Mouse (Mus musculus): ENCODE measurements at regions not wholly inside any gene's neighbourhood (a gene's known extent, or its start where the extent isn't known, plus 50 kb on each side); places are given as distances from the start of the nearest gene placed in this dataset.

GRCm38 (mm10) chr7:83238091-83238490 lies 346.6 kb upstream of the Tmc3 start:
- Histone ChIP-seq H3K27me3 (ENCODE audit: control insufficient read depth, insufficient read depth, low read length) (no peaks in the 10 kb centered on the region), H3K4me1 (replicated peaks; ENCODE audit: control insufficient read depth, insufficient read depth, low read length) (no peaks in the 10 kb centered on the region), H3K36me3 (ENCODE audit: control insufficient read depth, insufficient read depth, low read length) (no peaks in the 10 kb centered on the region), H3K4me3 (ENCODE audit: control insufficient read depth, insufficient read depth, low read length) (no peak overlapping the region), H3K27ac (ENCODE audit: control insufficient read depth, insufficient read depth, low read length) (no peak overlapping the region)
- no peak for DNase-seq
- TF ChIP-seq POLR2A (IDR thresholded peaks at IDR 0.05; ENCODE audit: control insufficient read depth, extremely low read depth, insufficient read depth, low read length, poor library complexity) (no peak), CTCF (IDR thresholded peaks at IDR 0.05; ENCODE audit: borderline replicate concordance, control insufficient read depth, extremely low read depth, insufficient read depth, low read length, poor library complexity) (no peak)

DNA sequence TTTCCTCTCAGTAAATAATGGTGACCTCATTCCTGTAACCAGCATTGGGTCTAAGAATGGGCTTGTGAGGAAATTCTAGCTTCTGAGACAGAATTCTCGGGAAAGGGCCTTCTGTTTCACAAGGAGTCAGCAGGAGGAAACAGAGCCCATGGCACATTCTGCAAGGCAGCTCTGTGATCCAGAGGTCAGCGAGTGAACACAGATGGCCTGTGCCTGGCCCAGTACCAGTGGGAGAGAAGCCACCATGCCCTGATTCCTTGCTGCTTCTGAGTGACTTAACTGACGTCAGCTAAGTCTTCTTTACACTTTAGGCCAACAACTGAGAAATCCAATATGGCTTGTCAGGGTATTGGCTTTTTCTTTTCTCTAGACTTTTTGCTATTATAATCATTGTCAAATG lies 342.5 kb upstream of the Tmc3 start:
- Histone ChIP-seq H3K36me3 (ENCODE audit: control insufficient read depth, insufficient read depth, low read length) (no peaks in the 10 kb centered on the region), H3K4me1 (replicated peaks; ENCODE audit: control insufficient read depth, insufficient read depth, low read length) (no peaks in the 10 kb centered on the region), H3K27ac (ENCODE audit: control insufficient read depth, insufficient read depth, low read length) (no peak overlapping the region), H3K27me3 (ENCODE audit: control insufficient read depth, insufficient read depth, low read length) (no peaks in the 10 kb centered on the region), H3K4me3 (ENCODE audit: control insufficient read depth, insufficient read depth, low read length) (no peak overlapping the region)
- no peak for DNase-seq
- TF ChIP-seq POLR2A (IDR thresholded peaks at IDR 0.05; ENCODE audit: control insufficient read depth, extremely low read depth, insufficient read depth, low read length, poor library complexity): no peak
- no peak for TF ChIP-seq CTCF (IDR thresholded peaks at IDR 0.05; ENCODE audit: borderline replicate concordance, control insufficient read depth, extremely low read depth, insufficient read depth, low read length, poor library complexity)
- 81% methylated on average over 3 of the region's 3 CpGs for WGBS

- Histone ChIP-seq H3K27me3 (ENCODE audit: control insufficient read depth, insufficient read depth, low read length) (no peaks in the 10 kb centered on the region), H3K36me3 (ENCODE audit: control insufficient read depth, insufficient read depth, low read length) (no peaks in the 10 kb centered on the region), H3K4me1 (replicated peaks; ENCODE audit: control insufficient read depth, insufficient read depth, low read length) (no peaks in the 10 kb centered on the region), H3K4me3 (ENCODE audit: control insufficient read depth, insufficient read depth, low read length) (no peak overlapping the region), H3K27ac (ENCODE audit: control insufficient read depth, insufficient read depth, low read length) (no peak overlapping the region)
- DNase-seq: no peak
- 92% methylated on average over 2 of the region's 2 CpGs for WGBS
- TF ChIP-seq POLR2A (IDR thresholded peaks at IDR 0.05; ENCODE audit: control insufficient read depth, extremely low read depth, insufficient read depth, low read length, poor library complexity) (no peak), CTCF (IDR thresholded peaks at IDR 0.05; ENCODE audit: borderline replicate concordance, control insufficient read depth, extremely low read depth, insufficient read depth, low read length, poor library complexity) (no peak)
Measured at GRCm38 (mm10) chr7:83245867-83246266, 338.9 kb upstream of the Tmc3 start.

- no peaks in the 10 kb centered on the region for H3K4me1 ChIP-seq (replicated peaks; ENCODE audit: control insufficient read depth, insufficient read depth, low read length)
- no peak overlapping the region for H3K27ac ChIP-seq (ENCODE audit: control insufficient read depth, insufficient read depth, low read length)
- 92% methylated on average over 8 of the region's 8 CpGs for WGBS
- no peaks in the 10 kb centered on the region for H3K36me3 ChIP-seq (ENCODE audit: control insufficient read depth, insufficient read depth, low read length)
- H3K27me3 ChIP-seq (ENCODE audit: control insufficient read depth, insufficient read depth, low read length): no peaks in the 10 kb centered on the region
- no peak for TF ChIP-seq POLR2A (IDR thresholded peaks at IDR 0.05; ENCODE audit: control insufficient read depth, extremely low read depth, insufficient read depth, low read length, poor library complexity)
- TF ChIP-seq CTCF (IDR thresholded peaks at IDR 0.05; ENCODE audit: borderline replicate concordance, control insufficient read depth, extremely low read depth, insufficient read depth, low read length, poor library complexity): no peak
- H3K4me3 ChIP-seq (ENCODE audit: control insufficient read depth, insufficient read depth, low read length): no peak overlapping the region
- DNase-seq: no peak
Measured at GRCm38 (mm10) chr7:83251995-83252563, 332.6 kb upstream of the Tmc3 start.

- DNase-seq: no peak
- Histone ChIP-seq H3K4me1 (replicated peaks; ENCODE audit: control insufficient read depth, insufficient read depth, low read length) (no peaks in the 10 kb centered on the region), H3K27ac (ENCODE audit: control insufficient read depth, insufficient read depth, low read length) (no peak overlapping the region), H3K27me3 (ENCODE audit: control insufficient read depth, insufficient read depth, low read length) (no peaks in the 10 kb centered on the region), H3K36me3 (ENCODE audit: control insufficient read depth, insufficient read depth, low read length) (no peaks in the 10 kb centered on the region), H3K4me3 (ENCODE audit: control insufficient read depth, insufficient read depth, low read length) (no peak overlapping the region)
- no peak for TF ChIP-seq CTCF (IDR thresholded peaks at IDR 0.05; ENCODE audit: borderline replicate concordance, control insufficient read depth, extremely low read depth, insufficient read depth, low read length, poor library complexity)
- TF ChIP-seq POLR2A (IDR thresholded peaks at IDR 0.05; ENCODE audit: control insufficient read depth, extremely low read depth, insufficient read depth, low read length, poor library complexity): no peak
- WGBS: 88% methylated on average over 9 of the region's 9 CpGs
Measured at GRCm38 (mm10) chr7:83253001-83253400, 331.7 kb upstream of the Tmc3 start.

DNA sequence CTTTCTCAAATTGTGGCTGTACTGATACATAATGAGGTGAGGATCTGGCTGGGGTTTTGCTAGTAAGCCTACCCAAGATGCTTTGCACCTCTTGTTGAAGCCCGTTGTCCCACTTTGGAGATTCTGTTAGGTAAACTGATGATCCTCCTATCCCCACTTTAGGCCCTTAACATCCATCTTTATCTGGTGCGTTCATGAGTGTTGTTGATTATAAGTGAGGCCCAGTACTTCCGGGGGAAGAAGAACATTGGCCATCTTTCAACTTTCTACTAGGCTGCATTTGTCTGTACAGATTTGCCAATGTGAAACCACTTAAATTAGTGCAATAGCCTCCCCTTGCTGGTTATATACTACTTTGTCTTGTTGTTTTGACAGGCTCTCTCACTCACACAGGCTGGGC lies 331.3 kb upstream of the Tmc3 start:
- no peaks in the 10 kb centered on the region for H3K27me3 ChIP-seq (ENCODE audit: control insufficient read depth, insufficient read depth, low read length)
- DNase-seq: no peak
- no peak overlapping the region for H3K4me3 ChIP-seq (ENCODE audit: control insufficient read depth, insufficient read depth, low read length)
- H3K4me1 ChIP-seq (replicated peaks; ENCODE audit: control insufficient read depth, insufficient read depth, low read length): no peaks in the 10 kb centered on the region
- 90% methylated on average over 3 of the region's 3 CpGs for WGBS
- no peak overlapping the region for H3K27ac ChIP-seq (ENCODE audit: control insufficient read depth, insufficient read depth, low read length)
- no peaks in the 10 kb centered on the region for H3K36me3 ChIP-seq (ENCODE audit: control insufficient read depth, insufficient read depth, low read length)
- TF ChIP-seq CTCF (IDR thresholded peaks at IDR 0.05; ENCODE audit: borderline replicate concordance, control insufficient read depth, extremely low read depth, insufficient read depth, low read length, poor library complexity) (no peak), POLR2A (IDR thresholded peaks at IDR 0.05; ENCODE audit: control insufficient read depth, extremely low read depth, insufficient read depth, low read length, poor library complexity) (no peak)

DNA sequence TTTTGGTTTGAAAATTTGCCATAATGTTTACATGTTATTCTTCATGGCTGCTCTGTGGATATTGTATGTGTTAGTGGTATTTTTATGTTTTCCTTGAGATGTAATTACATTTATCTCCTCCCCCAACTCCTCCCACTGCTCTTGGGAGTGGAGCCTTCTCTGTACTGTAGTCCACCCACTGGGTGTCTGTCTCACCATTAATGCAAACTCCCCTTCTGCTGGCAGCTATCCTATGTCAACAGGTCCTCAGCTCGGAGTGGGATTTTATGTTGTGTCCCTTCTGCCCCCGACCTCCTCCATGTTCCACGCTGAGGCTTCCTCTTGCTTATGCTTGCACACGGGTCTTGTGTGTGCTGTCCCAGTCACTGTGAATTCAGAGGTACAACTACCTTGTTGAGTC lies 330.3 kb upstream of the Tmc3 start:
- Histone ChIP-seq H3K27ac (ENCODE audit: control insufficient read depth, insufficient read depth, low read length) (no peak overlapping the region), H3K27me3 (ENCODE audit: control insufficient read depth, insufficient read depth, low read length) (no peaks in the 10 kb centered on the region), H3K36me3 (ENCODE audit: control insufficient read depth, insufficient read depth, low read length) (no peaks in the 10 kb centered on the region), H3K4me3 (ENCODE audit: control insufficient read depth, insufficient read depth, low read length) (no peak overlapping the region), H3K4me1 (replicated peaks; ENCODE audit: control insufficient read depth, insufficient read depth, low read length) (no peaks in the 10 kb centered on the region)
- WGBS: 90% methylated on average over 4 of the region's 4 CpGs
- DNase-seq: no peak
- TF ChIP-seq POLR2A (IDR thresholded peaks at IDR 0.05; ENCODE audit: control insufficient read depth, extremely low read depth, insufficient read depth, low read length, poor library complexity) (no peak), CTCF (IDR thresholded peaks at IDR 0.05; ENCODE audit: borderline replicate concordance, control insufficient read depth, extremely low read depth, insufficient read depth, low read length, poor library complexity) (no peak)
